Mouse (Mus musculus): ENCODE measurements around the gene Ip6k3. TPM values are rescaled to one million over a fixed set of nuclear protein-coding genes. Genes with fewer than 3 reads are reported as not detected.

The Ip6k3 gene
- polyA plus RNA-seq, 1 experiment = 29.7 TPM

- peak within 1 kb of the TSS; percentile 91 for H3ac ChIP-seq (ENCODE audit: control insufficient read depth, insufficient read length)
- TF ChIP-seq MAX (IDR thresholded peaks at IDR 0.05; ENCODE audit: low read depth) = no peak
- TF ChIP-seq REST (IDR thresholded peaks at IDR 0.05; ENCODE audit: insufficient read depth, insufficient read length) = no peak
- peak in 2 of 3 experiments; percentile 26 to 49 for TF ChIP-seq MYOG (IDR thresholded peaks at IDR 0.05; ENCODE audit: control insufficient read depth in 1 of 3, insufficient read depth in 1 of 3, insufficient read length in 2 of 3, low read depth in 2 of 3)
- peak; percentile 79 for TF ChIP-seq POLR2AphosphoS2 (IDR thresholded peaks at IDR 0.05; ENCODE audit: insufficient read length, low read depth)
- peak; percentile 88 for TF ChIP-seq POLR2A (IDR thresholded peaks at IDR 0.05; ENCODE audit: insufficient read length, low read depth)
- TF ChIP-seq TCF3 (IDR thresholded peaks at IDR 0.05; ENCODE audit: insufficient read length, low read depth) = peak; percentile 6
- peak in 1 of 3 experiments; percentile 51 for TF ChIP-seq MYOD1 (IDR thresholded peaks at IDR 0.05; ENCODE audit: control insufficient read depth in 1 of 3, insufficient read length in 2 of 3, low read depth in 2 of 3)
- peak; percentile 89 for TF ChIP-seq SRF (IDR thresholded peaks at IDR 0.05; ENCODE audit: control insufficient read depth, insufficient read length, low read depth)
- H3K36me3 ChIP-seq (ENCODE audit: control insufficient read depth, insufficient read depth) = no peaks in the 10 kb centered on the region
- no peaks in the 10 kb centered on the region for H3K27me3 ChIP-seq (ENCODE audit: control insufficient read depth, insufficient read depth, insufficient read length)
- H3K79me2 ChIP-seq (ENCODE audit: control insufficient read depth, insufficient read depth) = peaks cover 17% of the 10 kb centered on the region
- H3K4me2 ChIP-seq (ENCODE audit: low read depth) = peak within 1 kb of the TSS; percentile 68
- H3K4me3 ChIP-seq = peak within 1 kb of the TSS; percentile 53
These were observed 36.7 kb upstream of the Ip6k3 start, which contains the start of gene Lemd2 for GRCm38 (mm10) chr17:27204075-27204909. Gene Lemd2, minus strand, starts transcription at chr17:27204469.

DNA sequence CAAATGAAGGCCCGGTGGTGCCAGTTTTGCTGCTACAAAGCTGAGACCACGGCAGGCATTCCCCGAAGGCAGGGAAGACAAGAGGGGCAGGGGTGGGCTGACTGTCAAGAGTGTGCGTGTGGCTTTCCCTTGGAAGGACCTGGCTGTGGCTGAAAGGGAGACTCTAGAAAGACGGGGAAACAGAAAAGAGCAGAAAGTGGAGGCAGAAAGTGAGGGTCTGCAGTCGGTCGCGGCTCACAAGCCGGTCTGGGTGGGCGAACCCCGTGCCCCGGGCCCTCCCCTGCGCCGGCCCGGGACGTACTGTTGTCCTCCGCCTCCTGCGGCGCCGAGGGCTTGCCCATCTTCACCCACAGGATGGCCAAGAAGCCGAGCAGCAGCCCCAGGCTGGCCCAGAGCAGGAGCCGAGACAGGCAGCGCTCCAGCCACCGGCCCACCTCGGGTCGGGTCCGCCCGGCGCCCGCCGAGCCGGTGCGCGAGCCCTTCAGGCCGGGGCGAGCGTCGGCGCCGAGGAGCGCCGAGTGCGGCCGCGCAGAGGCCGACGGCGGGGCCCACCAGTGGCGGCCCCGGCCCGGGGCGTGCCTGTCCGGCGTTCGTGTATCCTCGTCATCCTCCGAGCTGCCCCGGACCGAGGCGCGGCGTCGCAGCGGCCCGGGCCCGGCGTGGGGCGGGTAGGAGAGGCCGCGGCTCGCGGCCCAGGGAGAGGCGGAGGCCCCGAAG, 35.9 kb upstream of the Ip6k3 start:
- no peak for TF ChIP-seq E2F4 (IDR thresholded peaks at IDR 0.05; ENCODE audit: insufficient read depth)
- TF ChIP-seq MYOD1 (IDR thresholded peaks at IDR 0.05; ENCODE audit: control insufficient read depth in 1 of 3, insufficient read length in 2 of 3, low read depth in 2 of 3) = no peak
- TF ChIP-seq REST (IDR thresholded peaks at IDR 0.05; ENCODE audit: insufficient read depth, insufficient read length) = no peak
- no peak for TF ChIP-seq SRF (IDR thresholded peaks at IDR 0.05; ENCODE audit: control insufficient read depth, insufficient read length, low read depth)
- no peak for TF ChIP-seq POLR2A (IDR thresholded peaks at IDR 0.05; ENCODE audit: insufficient read length, low read depth)
- no peak for TF ChIP-seq TCF3 (IDR thresholded peaks at IDR 0.05; ENCODE audit: insufficient read length, low read depth)
- TF ChIP-seq CEBPB (IDR thresholded peaks at IDR 0.05; ENCODE audit: insufficient read depth, poor library complexity, severe bottlenecking) = no peak
- Histone ChIP-seq H3K27me3 (ENCODE audit: control insufficient read depth, insufficient read depth, insufficient read length) (no peaks in the 10 kb centered on the region), H3K4me2 (ENCODE audit: low read depth) (peak overlapping the region; percentile 68), H3ac (ENCODE audit: control insufficient read depth, insufficient read length) (peak overlapping the region; percentile 91), H3K36me3 (ENCODE audit: control insufficient read depth, insufficient read depth) (no peaks in the 10 kb centered on the region), H3K4me3 (peak overlapping the region; percentile 53), H3K79me2 (ENCODE audit: control insufficient read depth, insufficient read depth) (peaks cover 17% of the 10 kb centered on the region)

GRCm38 (mm10) chr17:27202919-27203357, 35.3 kb upstream of the Ip6k3 start:
- peak overlapping the region; percentile 91 for H3ac ChIP-seq (ENCODE audit: control insufficient read depth, insufficient read length)
- H3K4me3 ChIP-seq = peak overlapping the region; percentile 53
- H3K4me2 ChIP-seq (ENCODE audit: low read depth) = peak overlapping the region; percentile 68
- no peaks in the 10 kb centered on the region for H3K27me3 ChIP-seq (ENCODE audit: control insufficient read depth, insufficient read depth, insufficient read length)
- H3K36me3 ChIP-seq (ENCODE audit: control insufficient read depth, insufficient read depth) = no peaks in the 10 kb centered on the region
- TF ChIP-seq MAX (IDR thresholded peaks at IDR 0.05; ENCODE audit: low read depth) (no peak), TCF12 (IDR thresholded peaks at IDR 0.05; ENCODE audit: insufficient read depth, poor library complexity, severe bottlenecking) (no peak)
- peaks cover 17% of the 10 kb centered on the region for H3K79me2 ChIP-seq (ENCODE audit: control insufficient read depth, insufficient read depth)

DNA sequence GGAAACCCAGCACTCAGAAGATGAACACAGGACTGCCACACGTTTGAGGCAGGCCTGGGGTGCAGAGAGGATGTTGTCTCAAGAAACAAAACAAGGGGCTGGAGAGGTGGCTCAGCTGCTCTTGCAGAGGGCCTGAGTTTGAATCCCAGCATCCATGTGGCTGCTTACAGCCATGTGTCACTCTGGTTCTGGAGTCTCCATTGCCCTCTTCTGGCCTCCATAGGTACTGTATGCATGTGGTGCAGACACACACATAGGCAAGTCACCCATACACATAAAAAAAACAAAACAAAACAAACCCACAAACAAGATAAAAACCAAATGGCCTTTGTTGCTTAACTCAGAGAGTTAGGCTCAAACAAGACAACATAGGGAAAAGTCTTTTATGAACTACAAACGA, 34.4 kb upstream of the Ip6k3 start:
- Histone ChIP-seq H3K36me3 (ENCODE audit: control insufficient read depth, insufficient read depth) (no peaks in the 10 kb centered on the region), H3K4me3 (peak overlapping the region; percentile 53), H3K4me2 (ENCODE audit: low read depth) (no peak overlapping the region), H3K79me2 (ENCODE audit: control insufficient read depth, insufficient read depth) (peaks cover 17% of the 10 kb centered on the region), H3K27me3 (ENCODE audit: control insufficient read depth, insufficient read depth, insufficient read length) (no peaks in the 10 kb centered on the region), H3ac (ENCODE audit: control insufficient read depth, insufficient read length) (no peak overlapping the region)
- no peak for TF ChIP-seq TCF12 (IDR thresholded peaks at IDR 0.05; ENCODE audit: insufficient read depth, poor library complexity, severe bottlenecking)
- no peak for TF ChIP-seq CEBPB (IDR thresholded peaks at IDR 0.05; ENCODE audit: insufficient read depth, poor library complexity, severe bottlenecking)

GRCm38 (mm10) chr17:27200801-27201200, 33.2 kb upstream of the Ip6k3 start:
- no peak overlapping the region for H3K4me2 ChIP-seq (ENCODE audit: low read depth)
- no peaks in the 10 kb centered on the region for H3K27me3 ChIP-seq (ENCODE audit: control insufficient read depth, insufficient read depth, insufficient read length)
- no peaks in the 10 kb centered on the region for H3K36me3 ChIP-seq (ENCODE audit: control insufficient read depth, insufficient read depth)
- no peak overlapping the region for H3K4me3 ChIP-seq
- TF ChIP-seq TCF12 (IDR thresholded peaks at IDR 0.05; ENCODE audit: insufficient read depth, poor library complexity, severe bottlenecking) = no peak
- no peak for TF ChIP-seq E2F4 (IDR thresholded peaks at IDR 0.05; ENCODE audit: insufficient read depth)
- TF ChIP-seq SRF (IDR thresholded peaks at IDR 0.05; ENCODE audit: control insufficient read depth, insufficient read length, low read depth) = no peak
- no peak for TF ChIP-seq REST (IDR thresholded peaks at IDR 0.05; ENCODE audit: insufficient read depth, insufficient read length)
- no peak for TF ChIP-seq POLR2A (IDR thresholded peaks at IDR 0.05; ENCODE audit: insufficient read length, low read depth)
- peak in 1 of 3 experiments; percentile 30 for TF ChIP-seq MYOD1 (IDR thresholded peaks at IDR 0.05; ENCODE audit: control insufficient read depth in 1 of 3, insufficient read length in 2 of 3, low read depth in 2 of 3)
- peak; percentile 13 for TF ChIP-seq POLR2AphosphoS2 (IDR thresholded peaks at IDR 0.05; ENCODE audit: insufficient read length, low read depth)
- no peak for TF ChIP-seq TCF3 (IDR thresholded peaks at IDR 0.05; ENCODE audit: insufficient read length, low read depth)
- TF ChIP-seq USF1 (IDR thresholded peaks at IDR 0.05; ENCODE audit: low read depth) = no peak
- no peak for TF ChIP-seq MAX (IDR thresholded peaks at IDR 0.05; ENCODE audit: low read depth)
- no peak for TF ChIP-seq CEBPB (IDR thresholded peaks at IDR 0.05; ENCODE audit: insufficient read depth, poor library complexity, severe bottlenecking)
- TF ChIP-seq MYOG (IDR thresholded peaks at IDR 0.05; ENCODE audit: control insufficient read depth in 1 of 3, insufficient read depth in 1 of 3, insufficient read length in 2 of 3, low read depth in 2 of 3) = no peak
- H3K79me2 ChIP-seq (ENCODE audit: control insufficient read depth, insufficient read depth) = peaks cover 17% of the 10 kb centered on the region
- no peak overlapping the region for H3ac ChIP-seq (ENCODE audit: control insufficient read depth, insufficient read length)

Measured in myocyte (in vitro differentiated cells).